Mouse (Mus musculus) activated CD4-positive, CD25-positive, alpha-beta regulatory T cell, adult 4 months (primary cell): ENCODE results near the gene Lrrc4c. TPM values are rescaled to one million over a fixed set of nuclear protein-coding genes. Genes with fewer than 3 reads are reported as not detected.

Source experiments
- ATAC-seq: one replicate; pipeline ENCODE4 v1.8.0; 2017
- polyA plus RNA-seq, 2 experiments: library from polyadenylated mRNA; unstranded; fragments of 100-300 nt; shearing (Covaris generic); gene quantifications; one replicate each; pipeline ENCODE4 v1.2.1; 2017

Lrrc4c gene
- polyA plus RNA-seq, 2 experiments from 2014 or later: 0.74 TPM; not detected in 1

DNA sequence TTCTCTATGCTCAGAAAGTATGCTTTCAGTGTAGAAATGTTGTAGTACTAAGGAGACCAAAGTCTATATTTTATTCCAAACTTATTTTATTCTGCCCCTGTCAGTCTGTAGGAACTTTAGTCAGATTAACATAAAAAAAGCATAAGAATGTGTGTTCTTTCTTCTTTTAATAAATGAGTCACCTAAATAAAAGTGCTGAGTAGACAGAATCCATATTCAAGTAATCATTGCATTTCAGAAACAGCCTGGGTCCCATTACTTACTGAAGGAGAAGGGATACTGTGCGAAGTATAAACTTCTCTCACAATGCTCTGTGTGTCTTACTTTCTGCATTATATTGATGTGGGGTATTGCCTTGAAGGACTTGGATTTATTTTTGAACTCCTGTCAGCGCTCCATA, 255.8 kb downstream of the Lrrc4c start:
- ATAC-seq: no peak

DNA sequence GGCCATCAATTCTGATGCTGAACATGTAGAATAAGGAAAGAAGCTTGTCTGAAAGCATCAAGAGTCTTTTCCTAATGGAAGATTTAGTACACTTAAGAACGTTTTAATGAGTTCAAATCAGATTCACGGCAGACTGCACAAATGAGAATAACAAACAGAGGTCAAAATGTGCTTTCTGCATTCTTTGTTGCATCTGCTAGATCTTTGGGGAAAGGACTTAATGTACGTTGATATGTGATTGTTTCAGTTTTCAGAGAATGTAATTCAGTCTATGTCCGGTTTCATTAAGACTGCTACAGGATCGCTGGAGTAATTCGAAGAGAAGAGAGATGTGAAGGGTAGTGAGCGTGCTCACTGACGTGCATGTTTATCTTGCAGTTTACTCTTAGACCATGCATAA, 259.7 kb downstream of the Lrrc4c start:
- no peak for ATAC-seq

DNA sequence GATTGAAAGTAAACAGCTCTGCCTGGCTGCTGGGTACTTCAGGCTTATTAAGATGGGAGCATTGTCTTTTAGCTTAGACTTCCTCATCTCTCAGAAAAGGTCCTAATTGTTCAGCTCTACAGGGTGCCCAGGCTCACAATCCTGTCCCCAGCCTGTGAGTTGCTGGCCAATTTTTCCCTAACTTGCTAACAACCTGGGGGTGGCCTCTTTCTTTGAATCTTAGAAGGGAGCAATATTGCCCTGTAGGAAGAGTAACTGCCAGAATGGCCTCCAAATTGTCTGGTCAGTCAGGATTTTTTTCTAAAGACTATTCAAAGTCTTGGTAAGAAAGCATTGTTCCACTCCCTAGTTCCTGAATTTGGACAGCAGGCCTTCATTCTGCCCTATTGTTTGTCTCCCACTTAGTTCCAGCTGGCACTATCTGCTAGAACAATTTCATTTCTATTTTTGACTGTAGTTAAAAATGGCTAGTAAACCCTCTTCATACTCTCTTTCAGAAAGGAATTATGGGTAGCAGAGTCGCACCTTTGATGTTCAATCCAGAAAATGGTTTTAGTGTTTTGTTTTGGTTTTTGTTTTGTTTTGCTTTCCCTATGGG, 262.3 kb downstream of the Lrrc4c start:
- ATAC-seq: no peak

DNA sequence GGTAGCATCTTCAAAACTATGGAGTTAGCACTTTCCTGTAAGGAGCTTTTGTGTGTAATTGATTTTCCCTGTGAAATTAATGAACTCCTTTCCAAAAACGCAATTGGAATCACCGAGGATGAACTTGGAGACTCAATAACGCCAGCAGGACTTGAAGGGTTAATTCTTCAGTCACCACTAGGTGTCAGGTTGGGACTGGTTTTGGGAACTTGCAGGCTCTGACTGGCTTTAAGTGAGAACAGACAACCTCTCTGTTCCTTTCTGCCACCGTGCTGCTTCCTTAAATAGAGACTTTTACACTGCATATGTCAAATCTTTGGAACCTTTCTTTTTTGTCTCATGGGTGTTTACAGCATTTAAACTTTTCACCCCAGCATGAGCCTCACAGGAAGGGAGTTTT, 267.7 kb downstream of the Lrrc4c start:
- ATAC-seq: no peak

DNA sequence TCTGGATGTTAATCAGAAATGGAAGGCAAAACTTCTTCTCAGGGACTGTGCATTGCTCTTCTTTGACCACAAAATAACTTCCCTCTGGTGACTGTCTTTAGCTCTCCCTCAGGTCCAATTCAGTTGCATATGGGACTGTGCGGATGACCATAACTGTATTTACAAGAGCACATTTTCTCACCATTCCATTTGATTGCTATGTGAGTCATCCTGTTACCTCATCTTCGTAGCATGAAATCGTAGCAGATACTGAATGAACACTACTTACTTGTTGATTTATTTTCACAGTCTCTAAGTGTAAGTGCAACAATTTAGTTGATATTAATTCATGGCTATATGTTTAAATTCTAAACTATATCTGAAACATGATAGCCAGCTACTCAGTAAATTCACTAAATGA, 286.8 kb downstream of the Lrrc4c start:
- no peak for ATAC-seq

DNA sequence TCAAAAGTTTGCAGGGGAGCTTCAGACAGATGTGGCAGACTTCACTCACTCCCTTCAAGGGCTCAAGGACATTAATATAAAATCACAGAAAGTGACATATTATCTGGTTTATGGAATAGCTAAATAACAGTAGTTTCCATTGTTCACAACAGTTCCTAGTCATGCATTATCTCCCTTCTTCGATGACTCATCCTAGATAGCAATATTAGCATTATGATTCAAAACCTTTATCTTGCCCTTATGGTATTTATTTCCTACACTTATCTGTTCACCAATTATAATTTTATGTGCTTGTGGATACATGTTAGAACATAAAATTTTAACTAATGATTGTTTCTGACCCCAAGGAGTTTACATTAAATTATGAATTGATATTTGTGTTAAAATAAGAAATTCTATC, 296.2 kb downstream of the Lrrc4c start:
- ATAC-seq: no peak

DNA sequence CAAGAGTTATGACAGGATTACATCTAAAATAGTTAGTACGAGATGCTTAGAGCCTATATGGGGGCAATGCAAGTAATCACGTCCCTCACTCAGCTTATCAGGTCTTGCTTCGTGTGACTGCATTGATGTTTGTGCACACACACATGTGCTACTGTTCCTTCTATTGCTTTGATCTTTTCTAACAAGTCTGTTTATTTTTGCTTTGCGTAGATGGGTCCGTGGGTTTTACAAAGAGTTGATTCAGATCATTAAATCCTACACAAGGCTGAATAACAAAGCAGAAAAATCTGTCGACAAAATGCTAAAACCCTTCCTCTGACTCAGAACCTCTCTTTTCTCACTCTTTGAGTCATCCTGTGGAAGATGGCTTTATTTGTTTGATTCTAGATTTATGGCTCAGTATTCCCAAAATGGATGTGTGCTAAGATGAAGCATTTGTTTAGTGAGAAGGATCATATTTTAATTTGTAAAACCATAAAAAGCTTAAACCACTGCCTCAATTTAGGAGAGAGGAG, 300.8 kb downstream of the Lrrc4c start:
- ATAC-seq: no peak

DNA sequence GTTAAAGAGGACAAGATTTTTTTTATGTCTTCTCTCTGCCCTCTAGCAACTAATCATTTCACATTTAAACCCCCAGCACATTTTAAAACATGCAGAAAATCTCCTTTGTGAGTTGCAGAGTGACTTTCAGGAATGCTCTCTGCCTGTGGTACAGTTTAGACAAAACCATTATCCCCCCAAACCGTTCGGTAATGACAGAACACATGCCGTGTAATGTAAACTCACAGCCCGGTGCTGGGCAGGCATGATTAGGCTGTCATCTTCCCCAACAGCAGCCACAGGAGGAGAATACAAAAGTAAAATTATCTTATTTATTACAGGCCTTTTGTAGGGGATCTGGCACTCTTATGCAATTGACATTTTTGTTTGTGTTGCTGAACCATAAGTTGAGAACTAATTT, 349.1 kb downstream of the Lrrc4c start:
- ATAC-seq: no peak

DNA sequence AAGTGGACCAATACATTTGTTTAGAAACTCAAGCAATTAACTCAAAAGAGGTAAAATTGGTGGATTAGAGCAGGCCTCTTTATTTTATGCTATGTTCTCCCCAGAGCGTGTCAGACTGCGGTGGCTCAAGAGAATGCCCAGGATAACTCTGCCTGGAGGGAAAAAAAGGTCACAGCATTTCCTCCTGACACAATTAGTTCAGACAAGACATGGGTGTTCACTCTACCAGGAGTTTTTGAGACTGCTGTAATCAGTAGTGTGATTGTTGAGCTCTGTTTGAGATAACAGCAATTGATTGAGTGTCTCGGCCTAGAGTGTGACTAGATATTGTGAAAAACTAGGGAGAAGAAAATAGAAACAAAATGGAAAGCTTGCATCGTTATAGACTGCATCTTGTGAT, 363.8 kb downstream of the Lrrc4c start:
- no peak for ATAC-seq

DNA sequence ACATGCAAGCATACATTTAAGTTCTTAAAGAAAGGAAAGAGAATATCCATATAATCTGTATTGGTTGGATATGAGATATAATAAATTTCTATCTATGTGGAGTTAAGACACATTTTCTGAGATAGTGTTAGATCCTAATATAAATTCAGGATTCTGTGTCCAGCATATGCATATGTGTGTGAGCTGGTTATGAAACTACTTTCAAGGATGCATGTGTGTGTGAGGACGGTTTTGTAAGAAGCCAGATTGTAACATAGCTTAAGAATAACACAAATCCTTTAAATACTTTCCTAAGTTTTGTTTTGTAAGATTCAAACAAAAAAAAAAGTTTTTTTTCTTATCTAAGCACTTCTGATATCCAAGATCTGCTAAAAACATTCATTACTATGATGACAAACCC, 367.4 kb downstream of the Lrrc4c start:
- ATAC-seq: no peak

DNA sequence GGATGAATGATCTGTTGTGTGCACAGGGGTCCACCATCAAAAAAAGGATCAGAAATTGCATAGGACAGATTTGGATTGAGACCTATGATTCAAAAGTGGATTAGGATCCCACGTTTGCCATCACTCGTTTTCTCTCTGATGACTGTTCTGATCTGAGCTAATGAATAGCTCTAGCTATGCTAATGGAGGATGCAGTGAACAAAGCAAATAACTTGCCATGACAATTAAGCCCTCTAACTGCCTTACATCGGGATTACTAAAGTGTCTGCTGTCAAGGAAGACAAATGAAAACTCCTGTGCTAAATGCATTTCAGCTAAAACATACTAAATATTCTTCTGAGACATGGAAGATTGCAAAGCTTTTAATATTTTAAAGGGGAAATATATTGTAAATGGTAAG, 387.0 kb downstream of the Lrrc4c start:
- no peak for ATAC-seq

DNA sequence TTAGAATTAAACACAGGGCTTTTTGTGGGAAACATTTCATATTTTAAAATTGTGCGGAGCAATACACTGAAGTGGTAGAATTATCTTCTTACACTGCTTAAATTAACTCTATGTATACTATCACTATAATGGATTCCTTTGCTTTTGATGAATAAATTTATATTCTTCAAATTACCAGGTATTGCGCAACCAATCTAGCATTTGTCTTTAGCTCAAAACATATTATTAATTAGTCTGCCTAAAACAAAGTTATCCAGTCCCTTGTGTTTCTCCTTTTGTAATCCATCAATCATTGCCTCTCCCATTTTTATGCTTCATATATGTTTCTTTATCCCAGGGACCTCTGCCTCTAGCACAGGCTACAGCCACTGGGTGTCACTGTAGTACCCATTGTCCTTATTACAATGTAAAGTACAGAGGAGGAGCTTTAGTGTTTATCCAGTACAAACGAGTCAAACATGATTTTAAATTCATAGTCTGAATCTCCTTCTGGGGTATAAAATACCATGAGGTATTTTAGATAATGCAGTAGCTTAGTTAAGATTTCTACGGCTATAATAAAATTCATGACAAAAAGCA, 389.9 kb downstream of the Lrrc4c start:
- no peak for ATAC-seq

DNA sequence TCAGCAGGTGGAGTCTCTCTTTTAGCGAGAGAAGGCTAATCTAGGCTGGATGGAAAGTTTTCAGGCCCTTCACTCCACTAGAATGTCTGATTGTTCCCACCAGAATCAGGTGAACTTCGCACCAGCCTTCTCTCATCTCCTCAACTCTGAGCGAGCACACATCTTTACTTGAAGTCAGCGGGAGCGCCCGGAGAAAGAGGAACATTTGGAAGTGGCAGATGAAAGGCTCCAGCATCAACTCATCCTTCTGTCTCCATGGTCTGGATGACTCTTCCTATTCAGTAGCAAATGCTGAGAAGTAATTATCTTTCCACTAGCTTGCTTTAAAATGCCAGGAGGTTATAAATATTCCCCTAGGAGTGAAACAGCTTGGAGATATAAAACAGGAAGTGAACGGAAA, 396.6 kb downstream of the Lrrc4c start:
- ATAC-seq: no peak

DNA sequence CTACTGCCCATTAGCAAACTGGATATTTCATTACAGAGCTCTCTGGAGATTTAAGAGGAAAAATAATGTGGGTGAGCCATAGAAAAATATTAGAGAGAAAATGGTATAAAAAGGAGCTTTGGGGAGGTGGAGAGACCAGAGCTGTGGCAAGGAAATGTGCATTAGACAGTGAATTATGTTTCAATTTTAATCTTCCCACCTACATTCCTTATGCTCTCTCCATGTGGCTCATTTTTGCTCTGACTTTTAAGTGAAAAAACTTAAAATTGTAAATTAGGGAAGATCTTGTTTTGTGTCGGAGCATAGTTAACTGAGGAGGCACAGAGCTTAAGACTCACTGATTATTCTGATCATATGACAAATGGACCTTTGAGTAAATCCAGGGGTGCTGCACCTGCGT, 399.4 kb downstream of the Lrrc4c start:
- no peak for ATAC-seq

DNA sequence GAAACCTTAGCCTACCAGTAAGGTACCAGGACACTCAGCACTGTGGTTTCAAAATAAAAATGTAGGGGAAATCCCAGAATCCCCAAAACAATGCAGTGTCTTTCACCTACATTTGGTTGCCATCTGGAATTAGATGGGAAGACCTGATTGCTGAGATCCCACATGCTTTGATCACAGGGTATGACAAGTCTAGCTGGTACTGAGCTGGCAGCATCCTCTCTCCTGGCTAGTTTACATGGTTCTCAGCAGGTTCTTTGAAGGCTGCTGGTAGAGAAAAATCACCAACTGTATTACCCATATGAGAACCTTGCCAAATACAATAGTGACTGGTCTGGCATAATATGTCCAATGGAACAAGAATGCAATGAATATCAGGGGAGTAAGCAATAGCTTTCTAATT, 405.4 kb downstream of the Lrrc4c start:
- no peak for ATAC-seq

DNA sequence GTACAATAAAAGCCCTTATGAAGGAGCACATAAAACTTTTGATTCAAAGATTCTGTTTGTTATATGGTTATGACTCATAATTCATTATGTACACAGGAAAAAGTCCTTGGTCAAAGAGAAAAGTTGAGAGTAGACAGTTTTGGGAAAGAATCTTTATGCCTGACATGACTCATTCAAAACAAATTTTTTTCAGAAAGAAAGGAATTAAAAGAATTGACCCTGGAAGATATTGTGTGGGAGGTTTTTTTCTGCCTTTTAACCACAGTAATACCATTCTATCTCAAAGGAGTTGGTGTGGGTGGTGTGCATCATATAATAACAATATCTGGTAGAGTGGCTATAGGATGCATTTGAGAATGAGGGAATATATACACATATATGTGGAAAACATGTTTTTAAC, 418.1 kb downstream of the Lrrc4c start:
- no peak for ATAC-seq

DNA sequence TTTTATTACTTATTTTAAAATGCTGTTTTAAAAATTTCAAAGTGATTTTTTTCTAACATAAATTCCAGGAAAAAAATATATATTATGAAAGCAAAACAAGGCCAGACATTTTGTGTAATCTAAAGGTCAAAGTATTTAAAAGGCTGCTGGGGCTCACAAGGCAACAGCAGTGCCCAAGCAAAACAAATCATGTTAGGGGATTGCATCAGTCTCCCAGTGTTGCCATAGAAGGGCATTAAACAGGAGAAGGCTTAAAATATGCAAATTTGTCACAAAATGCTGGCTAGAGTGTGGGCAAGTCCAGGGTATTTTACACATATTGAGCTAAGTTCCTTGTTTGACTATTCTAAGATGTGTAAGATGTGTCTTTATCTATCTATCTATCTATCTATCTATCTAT, 437.1 kb downstream of the Lrrc4c start:
- no peak for ATAC-seq

DNA sequence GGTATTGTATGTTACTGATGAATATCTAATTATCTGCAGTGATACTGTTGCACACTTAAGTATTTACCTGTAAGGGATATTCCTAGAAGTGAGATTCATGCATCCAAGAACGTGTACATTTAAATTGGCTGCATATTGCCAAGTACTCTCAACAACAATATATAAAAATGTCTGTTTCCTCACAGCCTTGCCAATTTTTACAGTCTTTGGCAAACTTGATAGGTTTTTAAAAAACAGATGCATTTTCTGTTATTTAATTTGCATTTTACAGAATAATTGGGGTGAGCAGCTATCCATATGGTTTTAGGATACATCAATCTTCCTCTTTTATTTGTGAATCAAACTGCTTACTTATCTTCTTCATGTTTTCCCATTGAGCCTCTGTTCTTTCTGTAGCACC, 439.7 kb downstream of the Lrrc4c start:
- no peak for ATAC-seq

DNA sequence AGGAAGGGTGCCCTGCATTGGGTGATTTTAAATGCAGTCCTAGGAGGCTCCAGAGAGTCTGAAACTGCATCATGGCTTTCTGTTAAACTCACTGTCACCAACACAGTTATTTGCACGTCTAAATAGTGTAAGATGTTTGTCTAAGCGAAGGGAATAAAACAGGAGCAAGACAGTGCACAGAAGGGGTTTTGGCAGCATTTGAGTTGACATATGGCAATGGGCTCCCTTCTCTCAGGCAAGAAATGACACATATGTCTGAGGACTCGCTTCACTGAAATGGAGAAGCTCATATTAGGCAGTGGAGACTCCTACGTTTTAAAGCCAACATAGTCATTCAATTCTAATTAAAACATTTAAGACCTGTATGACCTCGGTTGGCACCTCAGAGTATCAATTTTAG, 445.6 kb downstream of the Lrrc4c start:
- no peak for ATAC-seq

DNA sequence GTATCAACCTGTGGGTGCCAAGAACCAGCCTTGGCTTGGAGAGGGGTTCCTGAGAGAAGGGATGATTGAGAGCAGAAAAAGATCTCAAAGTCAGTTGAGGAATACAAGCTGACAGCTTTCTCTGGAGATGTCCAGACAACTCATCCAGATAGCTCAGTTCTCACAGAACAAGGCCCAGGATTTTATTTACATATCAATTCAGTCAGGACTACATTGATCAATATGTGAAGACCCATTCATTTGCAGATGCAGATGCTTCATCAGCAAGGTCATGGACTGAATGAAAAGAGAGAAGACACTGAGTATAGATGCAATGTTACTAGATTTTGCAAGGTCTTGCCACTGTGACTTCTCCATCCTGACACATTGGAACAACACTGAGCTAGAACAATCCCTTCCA, 457.4 kb downstream of the Lrrc4c start:
- ATAC-seq: no peak

DNA sequence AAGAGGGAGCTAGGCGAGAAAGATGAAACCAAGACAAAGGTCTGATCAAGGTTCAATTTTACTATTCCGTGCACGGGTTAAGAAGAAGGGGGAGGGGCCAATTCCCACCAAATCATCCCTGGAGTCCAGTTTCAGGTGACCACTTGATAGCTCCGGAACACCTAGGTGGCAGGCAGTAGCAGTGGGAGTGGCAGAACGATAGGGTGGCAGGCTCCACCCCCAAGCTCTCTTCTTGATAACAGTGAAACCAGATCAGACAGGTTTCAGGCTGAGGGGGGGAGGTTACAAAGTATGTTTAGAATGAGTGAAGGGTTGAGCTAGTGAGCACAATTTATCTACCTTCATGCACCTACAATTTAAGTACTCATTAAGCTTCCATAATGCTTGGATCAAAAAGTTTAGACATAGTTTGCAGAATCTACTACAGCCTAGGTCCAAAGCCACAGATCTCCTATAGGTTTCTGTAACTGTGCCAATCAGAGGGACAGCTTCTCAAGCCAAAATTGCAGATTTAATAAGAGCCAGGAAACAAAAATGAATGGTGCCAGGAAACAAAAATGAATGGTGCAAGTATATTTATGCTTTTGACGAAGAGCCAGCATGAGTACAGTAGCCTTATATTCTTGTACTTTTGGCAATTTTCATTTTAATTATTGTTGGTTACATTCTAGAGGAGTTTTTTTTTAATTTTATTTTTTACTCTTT, 478.9 kb downstream of the Lrrc4c start:
- ATAC-seq: no peak

DNA sequence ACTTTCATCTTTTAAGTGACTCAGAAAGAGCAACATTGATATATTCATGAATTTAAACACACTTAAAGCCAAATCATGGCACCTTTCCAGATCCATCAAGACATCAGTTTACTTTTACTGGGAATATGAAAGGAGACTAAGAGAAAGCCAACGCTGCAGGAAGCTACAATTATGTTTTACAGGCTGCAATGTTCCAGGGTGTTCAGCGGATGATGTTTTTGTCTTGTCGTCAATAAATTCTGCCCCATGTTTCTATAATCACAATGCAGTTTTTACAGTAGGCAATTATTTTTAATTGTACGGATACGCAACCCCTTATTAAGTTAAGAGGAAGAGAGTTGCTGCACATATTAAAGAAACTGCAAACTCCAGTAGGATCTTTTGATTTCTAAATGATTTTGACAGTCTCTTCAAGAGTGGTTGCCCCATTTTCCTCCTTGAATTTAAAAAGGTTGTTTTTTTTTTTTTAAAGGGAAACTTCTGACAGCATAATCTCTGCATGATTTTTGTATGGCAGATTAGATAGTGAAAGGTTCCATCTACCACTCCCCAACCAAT, 532.9 kb downstream of the Lrrc4c start:
- ATAC-seq: no peak

DNA sequence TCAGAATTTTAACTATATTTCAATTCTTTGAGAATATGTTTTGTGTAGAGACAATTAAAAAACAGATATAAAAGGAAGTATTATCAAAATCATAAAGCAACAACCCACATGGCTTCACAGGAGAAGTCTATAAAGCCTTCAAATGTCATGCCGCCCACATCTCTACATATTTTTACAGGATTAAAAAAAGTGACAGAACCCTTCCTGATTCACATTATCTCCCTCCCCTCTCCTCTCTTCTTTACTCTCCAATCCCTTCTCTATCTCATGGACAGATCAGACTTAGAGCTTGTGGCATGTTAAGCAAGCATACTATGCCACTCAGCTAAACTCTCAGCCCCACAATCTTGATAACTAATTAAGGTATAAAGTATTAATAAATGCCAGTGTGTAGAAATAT, 535.8 kb downstream of the Lrrc4c start:
- no peak for ATAC-seq

DNA sequence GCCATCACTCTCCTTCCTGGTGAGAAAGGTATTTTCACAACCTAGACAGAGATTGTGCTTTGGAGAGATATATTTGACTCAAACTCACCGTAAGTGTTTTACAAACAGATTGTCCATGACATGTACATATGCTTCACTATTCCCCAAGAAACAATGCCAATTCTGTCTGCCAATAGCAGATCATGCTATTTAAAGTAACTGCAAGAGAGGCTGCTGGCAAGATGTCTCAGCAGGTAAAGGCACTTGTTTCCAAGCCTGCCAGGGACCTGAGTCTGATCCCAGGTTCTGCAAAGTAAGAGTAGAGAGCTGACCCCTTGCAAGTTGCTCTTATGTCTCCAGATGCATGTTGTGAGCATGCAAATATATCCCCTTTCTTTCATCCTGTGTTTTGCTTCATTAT, 558.1 kb downstream of the Lrrc4c start:
- no peak for ATAC-seq
